Mouse (Mus musculus): ENCODE measurements around the gene Tstd3.
A peak's percentile ranks its signal among the peaks of the same experiment; 100 is the strongest.
"Not testable (repeated sequence)": the region's sequence is repeated elsewhere in the genome, so short reads cannot be mapped to it uniquely, and the experiment has no call there.

Tstd3 gene

DNA sequence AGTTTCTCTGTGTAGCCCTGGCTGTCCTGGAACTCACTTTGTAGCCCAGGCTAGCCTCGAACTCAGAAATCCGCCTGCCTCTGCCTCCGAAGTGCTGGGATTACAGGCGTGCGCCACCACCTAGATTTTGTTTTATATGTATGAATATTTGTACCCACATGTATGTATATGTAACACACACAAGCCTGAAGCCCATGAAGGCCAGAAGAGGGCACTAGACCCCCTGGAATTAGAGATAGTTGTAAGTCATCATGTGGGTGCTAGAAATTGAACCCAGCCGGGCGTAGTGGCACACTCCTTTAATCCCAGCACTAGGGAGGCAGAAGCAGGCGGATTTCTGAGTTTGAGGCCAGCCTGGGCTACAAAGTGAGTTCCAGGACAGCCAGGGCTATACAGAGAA lies 22.9 kb downstream of the Tstd3 start:
- DNase-seq: not testable (repeated sequence)

DNA sequence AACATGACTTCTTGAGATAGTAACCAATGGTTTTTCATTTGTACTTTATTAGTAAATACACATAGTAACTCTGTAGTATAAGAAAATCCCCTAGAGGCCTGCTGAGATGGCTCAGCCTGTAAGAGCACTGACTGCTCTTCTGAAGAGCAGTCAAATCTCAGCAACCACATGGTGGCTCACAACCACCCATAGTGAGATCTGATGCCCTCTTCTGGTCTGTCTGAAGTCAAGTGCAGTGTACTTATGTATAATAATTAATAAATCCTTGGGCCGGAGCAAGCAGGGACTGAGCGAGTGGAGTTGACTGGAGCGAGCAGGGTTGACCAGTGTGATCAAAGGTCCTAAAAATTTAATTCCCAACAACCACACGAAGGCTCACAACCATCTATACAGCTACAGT lies 27.8 kb downstream of the Tstd3 start:
- peak; percentile 7 for DNase-seq

DNA sequence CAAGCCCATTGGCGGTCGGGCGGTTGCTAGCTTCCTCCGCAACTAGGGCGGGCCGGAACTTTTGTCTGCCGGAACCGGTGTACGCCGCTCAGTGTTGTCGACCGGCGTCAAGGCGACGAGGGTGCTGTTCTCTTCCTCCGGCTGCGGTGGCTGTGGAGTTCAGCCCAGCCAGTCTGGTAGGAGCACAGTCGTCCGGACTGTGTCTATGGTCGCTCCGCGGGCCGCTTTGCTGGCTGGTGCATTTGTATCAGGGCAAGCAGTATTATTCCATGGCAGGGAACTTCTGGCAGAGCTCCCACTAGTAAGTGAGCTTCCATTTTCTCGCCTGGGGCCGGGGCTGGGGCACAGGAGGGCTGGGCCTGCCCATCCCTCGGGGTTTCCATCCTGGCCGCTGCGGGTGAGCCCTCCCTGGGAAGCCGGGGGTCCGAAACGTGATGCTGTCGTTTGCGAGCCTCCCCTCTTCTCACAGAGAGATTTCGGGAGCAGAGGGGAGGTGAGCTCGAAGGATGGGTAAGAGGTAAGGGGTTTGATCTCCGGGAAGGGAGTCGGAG lies 39.3 kb downstream of the Tstd3 start, which contains the start of gene Ccnc:
Gene Ccnc (plus strand): TSS at position 87 of the 551 bp plus-strand sequence.
- DNase-seq: peak; percentile 92

DNA sequence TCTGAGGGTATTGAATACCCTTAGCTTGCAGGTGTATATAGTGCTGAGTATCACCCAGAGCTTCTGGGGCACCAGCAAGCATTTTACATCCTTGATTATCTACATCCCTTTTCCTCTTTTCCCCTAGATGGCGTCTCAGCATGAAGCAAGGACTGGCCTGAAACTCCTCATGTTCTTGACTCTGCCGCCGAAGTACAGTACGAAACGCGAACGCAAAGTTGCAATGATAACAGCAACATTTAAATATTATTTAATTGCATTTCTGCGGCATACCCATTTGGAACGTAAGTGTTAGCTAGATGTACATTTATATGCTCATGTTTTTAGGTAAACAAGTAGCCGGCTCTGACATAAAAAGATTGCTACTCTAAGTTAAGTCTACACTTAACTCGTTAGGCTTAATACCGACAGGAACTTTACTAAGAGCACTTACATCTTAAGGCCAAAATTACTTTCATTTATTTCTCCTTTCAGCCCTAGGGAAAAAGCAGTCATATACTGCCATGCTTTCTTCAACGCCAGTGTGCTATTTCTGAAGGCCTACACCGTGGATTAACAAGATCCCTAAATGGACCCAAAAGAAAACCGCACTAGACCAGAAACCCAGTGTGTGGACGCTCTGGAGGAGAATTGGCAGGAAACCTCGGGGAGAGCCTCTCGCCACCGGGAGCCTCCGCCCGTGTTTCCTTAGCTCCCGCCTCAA lies 39.9 kb downstream of the Tstd3 start:
- DNase-seq: peak; percentile 17

DNA sequence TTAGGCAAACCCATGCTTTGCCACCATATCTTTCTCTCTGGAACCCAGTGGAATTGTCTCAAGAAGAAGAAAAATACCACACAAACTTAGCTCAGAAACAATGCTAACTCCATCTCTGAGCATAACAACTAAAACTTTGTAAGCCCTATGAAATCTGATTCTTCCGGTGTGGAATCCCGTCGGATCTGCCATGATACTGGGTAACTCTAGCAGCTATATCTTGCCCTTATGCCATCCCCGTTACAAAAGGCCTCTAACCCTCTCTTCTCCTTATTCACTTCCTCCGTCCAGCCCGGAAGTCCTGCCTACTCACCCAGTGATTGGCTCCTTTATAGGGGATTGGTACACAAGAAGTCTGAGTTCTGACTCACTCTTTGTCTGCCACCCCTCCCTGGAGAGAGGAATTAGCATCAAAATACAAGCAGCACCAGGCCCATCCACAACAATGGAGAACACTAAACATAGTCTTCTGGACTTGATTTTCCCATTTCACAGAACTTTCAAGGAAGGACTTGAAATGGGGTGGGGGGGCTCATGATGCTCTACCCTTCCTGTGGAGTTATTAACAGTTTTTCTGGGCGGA lies 44.2 kb downstream of the Tstd3 start:
- no peak for DNase-seq

DNA sequence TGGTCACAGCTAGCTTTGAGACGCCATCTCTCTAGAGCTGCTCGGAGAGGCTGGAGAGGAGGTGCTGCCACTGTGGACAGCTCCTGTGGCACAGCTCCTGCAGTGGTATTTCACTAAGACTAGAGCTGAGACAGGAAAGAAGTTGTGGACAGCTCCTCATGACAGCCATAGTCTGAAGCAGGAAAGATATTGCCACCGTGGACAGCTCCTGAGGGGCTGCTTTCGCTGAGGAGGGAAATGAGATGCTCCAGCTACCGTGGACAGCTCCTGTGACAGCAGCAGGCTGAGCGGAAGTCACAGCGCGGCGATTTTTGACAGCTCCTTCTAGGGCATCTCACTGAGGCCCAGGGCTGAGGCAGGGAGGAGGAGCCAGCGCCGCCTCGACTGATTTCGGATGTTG lies 54.9 kb downstream of the Tstd3 start:
- DNase-seq: peak; percentile 82
